Mouse (Mus musculus) liver, postnatal 0 days (tissue): ENCODE measurements at regions not wholly inside any gene's neighbourhood (a gene's known extent, or its start where the extent isn't known, plus 50 kb on each side); places are given as distances from the start of the nearest gene placed in this dataset.

Experiments used
- ATAC-seq: fragments of 200-750 bp; cut with Nextera tagmentation; 2 replicates; pipeline ENCODE4 v1.8.0; 2017; ENCODE audit warnings: mild to moderate bottlenecking, moderate library complexity
- DNase-seq: peaks from one replicate; pipeline ENCODE4 v3.0.0-alpha.2; 2016
- H3K27ac ChIP-seq: fragments of 300-500 bp; sonication (generic); 2 replicates; pipeline ENCODE4 v1.5.1; 2014; ENCODE audit warnings: antibody characterized with exemption, moderate library complexity, mild to moderate bottlenecking, low read depth
- H3K27me3 ChIP-seq: fragments of 300-500 bp; sonication (generic); 2 replicates; pipeline ENCODE4 v1.6.1; 2014; ENCODE audit warnings: low read length, control low read depth, mixed read lengths; ENCODE audit not compliant: insufficient read depth
- H3K36me3 ChIP-seq: fragments of 300-500 bp; sonication (generic); replicated peaks from 2 replicates; pipeline ENCODE4 v1.6.1; 2014; ENCODE audit warnings: mild to moderate bottlenecking, control low read depth, low read length, moderate library complexity, mixed read lengths; ENCODE audit not compliant: insufficient read depth
- H3K4me1 ChIP-seq: fragments of 300-500 bp; sonication (generic); 2 replicates; pipeline ENCODE4 v1.6.1; 2014; ENCODE audit warnings: antibody characterized with exemption, mild to moderate bottlenecking, control low read depth; ENCODE audit not compliant: insufficient read depth
- H3K4me2 ChIP-seq: fragments of 300-500 bp; sonication (generic); 2 replicates; pipeline ENCODE4 v1.6.1; 2014; ENCODE audit warnings: low read depth, mild to moderate bottlenecking, low read length, moderate library complexity, mixed read lengths
- H3K4me3 ChIP-seq: fragments of 300-500 bp; sonication (generic); 2 replicates; pipeline ENCODE4 v1.5.1; 2014; ENCODE audit warnings: low read depth, low read length
- H3K9ac ChIP-seq: fragments of 300-500 bp; sonication (generic); replicated peaks from 2 replicates; pipeline ENCODE4 v1.6.1; 2014; ENCODE audit warnings: mild to moderate bottlenecking, moderate library complexity
- H3K9me3 ChIP-seq: fragments of 300-500 bp; sonication (generic); 2 replicates; pipeline ENCODE4 v1.6.1; 2016; ENCODE audit warnings: mild to moderate bottlenecking, control low read depth, low read length, mixed read lengths
- CTCF ChIP-seq: sonication (generic); IDR thresholded peaks from 2 replicates; pipeline ENCODE4 v1.5.1; 2016; ENCODE audit warnings: antibody characterized with exemption, low read depth
- EP300 ChIP-seq: IDR thresholded peaks from 2 replicates; pipeline ENCODE4 v1.6.1; 2016; ENCODE audit warnings: antibody characterized with exemption, low read depth, mild to moderate bottlenecking
- WGBS: fragments of 180-500 bp; shearing (Covaris S2); extraction: QIAGEN DNeasy Blood & Tissue Kit; methylation state at CpG from one replicate; pipeline ENCODE4 v1.1.7; 2014; ENCODE audit not compliant: insufficient replicate concordance; 5-methylcytosine and 5-hydroxymethylcytosine counted together

DNA sequence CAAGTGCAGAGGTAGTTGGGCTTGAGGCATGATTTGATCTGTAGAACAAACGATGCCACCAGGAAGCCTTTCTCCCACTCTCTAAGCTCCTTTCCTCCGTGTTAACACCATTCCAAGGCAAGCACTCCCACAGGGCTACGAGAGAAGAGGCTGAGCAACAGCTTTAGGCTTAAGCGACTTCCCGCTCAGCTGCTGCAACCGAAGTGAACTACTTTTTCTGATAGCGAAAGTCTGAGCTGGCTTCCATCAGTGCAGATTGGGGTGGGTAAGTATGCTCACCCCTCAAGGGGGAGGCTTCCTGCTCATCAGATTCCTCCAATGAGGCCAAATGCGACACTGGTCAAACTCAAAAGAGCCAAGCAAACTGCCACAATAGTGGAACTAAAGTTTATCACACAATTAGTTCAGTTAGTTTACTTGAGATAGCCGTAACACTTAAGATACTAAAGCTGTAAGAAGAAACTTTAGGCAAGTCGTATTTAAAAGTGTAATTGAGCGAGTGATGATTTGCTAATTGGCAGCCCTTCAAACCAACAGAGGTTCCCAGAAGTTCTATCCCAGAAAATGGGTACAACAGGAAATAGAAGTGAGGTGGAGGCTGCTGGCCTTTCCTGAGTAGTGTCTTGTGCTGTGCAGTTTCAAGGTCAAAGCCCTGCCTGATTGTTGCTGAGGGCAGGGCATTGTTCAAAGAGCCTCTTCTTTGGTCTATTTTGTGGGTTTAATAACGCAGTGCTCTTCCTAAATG lies 115.9 kb upstream of the 9330182O14Rik start:
- Histone ChIP-seq H3K4me2 (peak overlapping the region; percentile 14; the same call in 1 of the 2 replicates), H3K4me3 (no peak overlapping the region), H3K36me3 (no peaks in the 10 kb centered on the region), H3K9me3 (no peaks in the 10 kb centered on the region), H3K4me1 (peaks cover 3% of the 10 kb centered on the region; the same call in 1 of the 2 replicates), H3K27me3 (no peaks in the 10 kb centered on the region), H3K9ac (no peak overlapping the region), H3K27ac (no peak overlapping the region)
- WGBS, result 28% methylated on average over 12 of the region's 12 CpGs
- ATAC-seq (no peak), DNase-seq (no peak)
- TF ChIP-seq EP300 (no peak), CTCF (no peak)

DNA sequence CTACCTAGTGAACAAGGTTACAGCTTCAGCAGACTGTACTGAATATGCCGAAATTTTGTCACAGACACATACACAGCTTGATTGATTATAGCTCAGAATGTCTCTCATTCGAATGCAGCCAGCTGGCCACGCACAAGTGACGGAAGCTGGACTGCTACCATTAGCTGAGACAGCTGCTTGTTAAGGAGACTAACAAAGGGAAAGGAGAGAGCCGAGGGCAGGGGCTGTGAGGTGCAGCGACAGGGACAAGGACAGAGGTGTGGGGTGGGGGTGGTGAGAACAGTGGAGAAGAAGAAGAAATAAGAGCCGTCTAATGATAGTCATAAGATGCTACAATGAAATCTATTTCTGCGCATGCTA lies 115.4 kb upstream of the 9330182O14Rik start:
- no peak overlapping the region for H3K4me2 ChIP-seq
- no peaks in the 10 kb centered on the region for H3K9me3 ChIP-seq
- no peak overlapping the region for H3K4me3 ChIP-seq
- WGBS, result 66% methylated on average over 8 of the region's 8 CpGs
- peaks cover 3% of the 10 kb centered on the region; the same call in 1 of the 2 replicates for H3K4me1 ChIP-seq
- DNase-seq (no peak), ATAC-seq (no peak)
- no peak overlapping the region for H3K9ac ChIP-seq
- TF ChIP-seq CTCF (no peak), EP300 (no peak)
- H3K27me3 ChIP-seq, result no peaks in the 10 kb centered on the region
- no peak overlapping the region for H3K27ac ChIP-seq
- no peaks in the 10 kb centered on the region for H3K36me3 ChIP-seq

DNA sequence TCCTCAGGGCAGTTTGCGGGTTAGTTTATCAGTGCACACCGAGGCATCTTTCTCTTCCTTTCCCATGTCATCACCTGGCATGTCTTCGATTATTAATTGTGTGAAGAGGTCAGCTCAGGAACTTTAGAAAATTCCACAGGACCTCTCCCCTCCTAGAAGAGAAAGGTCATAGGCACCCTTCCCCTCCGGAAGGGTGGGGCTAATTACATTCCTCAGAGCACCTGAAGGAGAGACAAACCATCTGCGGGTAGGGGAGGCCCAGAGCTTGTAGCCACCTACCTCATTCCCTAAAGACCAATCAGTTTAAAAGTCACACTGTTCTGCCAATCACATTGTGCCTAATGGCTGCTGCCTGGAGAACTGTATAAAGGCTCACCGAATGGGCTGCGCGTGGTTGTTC lies 114.9 kb upstream of the 9330182O14Rik start:
- H3K27me3 ChIP-seq, result no peaks in the 10 kb centered on the region
- no peak overlapping the region for H3K27ac ChIP-seq
- no peak for ATAC-seq
- H3K4me3 ChIP-seq, result no peak overlapping the region
- no peak overlapping the region for H3K9ac ChIP-seq
- no peak for DNase-seq
- H3K4me1 ChIP-seq, result peaks cover 3% of the 10 kb centered on the region; the same call in 1 of the 2 replicates
- 85% methylated on average over 8 of the region's 8 CpGs for WGBS
- no peak overlapping the region for H3K4me2 ChIP-seq
- TF ChIP-seq EP300, result no peak
- TF ChIP-seq CTCF, result no peak
- H3K36me3 ChIP-seq, result no peaks in the 10 kb centered on the region
- H3K9me3 ChIP-seq, result no peaks in the 10 kb centered on the region

DNA sequence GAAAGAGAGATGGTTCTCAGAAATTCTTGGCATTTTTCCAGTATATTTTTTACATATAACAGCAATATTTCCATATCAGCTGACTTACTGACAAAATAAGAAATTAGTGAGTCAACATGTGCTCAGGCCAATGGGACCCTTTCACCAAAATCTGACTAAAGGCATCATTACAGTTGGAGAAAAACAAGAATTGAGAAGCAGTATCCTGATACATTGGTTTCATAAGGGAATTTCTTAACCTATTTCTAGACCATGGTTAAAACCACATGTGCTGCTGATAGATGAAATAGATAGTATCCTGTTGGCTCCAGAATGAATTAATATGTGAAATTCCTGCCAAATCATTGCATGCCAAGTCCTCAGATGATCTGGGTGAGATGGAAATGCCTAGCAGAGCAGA lies 114.1 kb upstream of the 9330182O14Rik start:
- peaks cover 3% of the 10 kb centered on the region; the same call in 1 of the 2 replicates for H3K4me1 ChIP-seq
- H3K9ac ChIP-seq, result no peak overlapping the region
- ATAC-seq (no peak), DNase-seq (no peak)
- H3K36me3 ChIP-seq, result no peaks in the 10 kb centered on the region
- TF ChIP-seq EP300, result no peak
- TF ChIP-seq CTCF, result no peak
- no peaks in the 10 kb centered on the region for H3K9me3 ChIP-seq
- no peak overlapping the region for H3K4me2 ChIP-seq
- H3K4me3 ChIP-seq, result no peak overlapping the region
- H3K27me3 ChIP-seq, result no peaks in the 10 kb centered on the region
- no peak overlapping the region for H3K27ac ChIP-seq

DNA sequence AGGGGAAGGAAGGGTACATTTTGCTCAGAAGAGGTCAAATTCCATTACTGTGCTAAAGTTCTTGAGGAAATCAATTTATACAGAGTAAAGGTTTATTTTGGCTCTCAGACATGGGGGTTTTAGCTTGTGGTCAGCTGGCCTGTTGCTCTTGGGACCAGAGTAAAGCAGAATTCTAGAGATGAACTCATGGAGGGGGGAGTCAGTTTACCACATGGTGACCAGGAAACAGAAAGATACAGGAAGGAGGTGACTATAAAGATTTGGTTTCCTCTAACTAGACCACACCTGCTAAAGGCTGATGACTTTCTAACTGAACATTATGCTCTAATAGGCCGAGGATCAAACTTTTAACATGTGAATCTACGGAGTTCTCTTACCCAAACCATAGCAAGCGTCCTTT lies 113.5 kb upstream of the 9330182O14Rik start:
- WGBS, result 59% methylated on average over 3 of the region's 3 CpGs
- H3K4me1 ChIP-seq, result peaks cover 3% of the 10 kb centered on the region; the same call in 1 of the 2 replicates
- H3K27ac ChIP-seq, result no peak overlapping the region
- no peak overlapping the region for H3K9ac ChIP-seq
- TF ChIP-seq EP300 (no peak), CTCF (no peak)
- ATAC-seq (no peak), DNase-seq (no peak)
- no peaks in the 10 kb centered on the region for H3K36me3 ChIP-seq
- no peak overlapping the region for H3K4me2 ChIP-seq
- H3K4me3 ChIP-seq, result no peak overlapping the region
- H3K9me3 ChIP-seq, result no peaks in the 10 kb centered on the region
- H3K27me3 ChIP-seq, result no peaks in the 10 kb centered on the region

DNA sequence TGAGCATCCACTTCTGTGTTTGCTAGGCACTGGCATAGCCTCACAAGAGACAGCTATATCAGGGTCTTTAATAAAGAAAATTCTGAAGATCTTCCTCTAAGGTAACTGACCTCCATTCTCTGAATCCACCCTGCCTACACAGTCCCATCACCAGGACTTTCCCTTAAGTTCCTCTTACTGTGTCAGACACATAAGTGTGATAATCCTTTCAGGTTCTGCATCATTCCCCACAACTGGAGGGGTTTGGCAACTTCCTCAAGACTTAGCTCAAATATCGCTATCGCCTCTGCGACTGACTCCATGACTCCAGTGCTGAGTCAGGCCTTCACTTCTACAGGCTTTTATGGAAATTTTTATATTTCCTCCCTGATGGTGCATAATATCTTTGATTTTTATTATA lies 111.0 kb upstream of the 9330182O14Rik start:
- no peak for TF ChIP-seq EP300
- no peak for TF ChIP-seq CTCF
- H3K27ac ChIP-seq, result no peak overlapping the region
- no peak for DNase-seq
- no peak overlapping the region for H3K4me2 ChIP-seq
- H3K36me3 ChIP-seq, result no peaks in the 10 kb centered on the region
- no peak overlapping the region for H3K4me3 ChIP-seq
- no peak overlapping the region for H3K9ac ChIP-seq
- ATAC-seq, result no peak
- H3K9me3 ChIP-seq, result no peaks in the 10 kb centered on the region
- 73% methylated on average over 3 of the region's 3 CpGs for WGBS
- no peaks in the 10 kb centered on the region for H3K4me1 ChIP-seq
- H3K27me3 ChIP-seq, result no peaks in the 10 kb centered on the region

DNA sequence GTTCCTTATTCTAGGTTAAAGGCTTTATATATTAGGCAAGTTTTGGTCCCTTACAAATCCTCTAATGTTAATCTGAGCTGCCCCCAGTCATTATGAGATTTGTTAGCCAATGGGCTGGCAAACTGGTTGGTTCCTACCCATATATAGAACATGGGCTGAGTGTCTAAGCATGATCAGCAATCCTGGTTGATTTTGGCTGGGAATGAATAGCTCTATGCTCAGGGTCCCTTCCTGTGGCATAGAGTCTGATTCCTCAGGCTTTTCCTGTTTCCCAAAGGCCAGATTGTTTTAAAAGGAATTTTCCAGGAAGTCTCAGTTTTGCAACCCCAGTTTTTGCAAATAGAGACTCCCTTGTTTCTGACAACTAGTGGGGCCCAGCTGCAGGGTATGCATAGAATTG lies 102.1 kb upstream of the 9330182O14Rik start:
- H3K27me3 ChIP-seq, result no peaks in the 10 kb centered on the region
- TF ChIP-seq EP300 (no peak), CTCF (no peak)
- no peaks in the 10 kb centered on the region for H3K9me3 ChIP-seq
- no peaks in the 10 kb centered on the region for H3K36me3 ChIP-seq
- H3K4me3 ChIP-seq, result no peak overlapping the region
- DNase-seq (no peak), ATAC-seq (no peak)
- no peak overlapping the region for H3K4me2 ChIP-seq
- H3K27ac ChIP-seq, result no peak overlapping the region
- H3K4me1 ChIP-seq, result no peaks in the 10 kb centered on the region
- no peak overlapping the region for H3K9ac ChIP-seq
